Mouse (Mus musculus): ENCODE results near the gene Iqcf3. TPM values are rescaled to one million over a fixed set of nuclear protein-coding genes. Genes with fewer than 3 reads are reported as not detected.

Gene Iqcf3
- total and polyA plus RNA-seq, 2 experiments from 2014 or later = not detected

DNA sequence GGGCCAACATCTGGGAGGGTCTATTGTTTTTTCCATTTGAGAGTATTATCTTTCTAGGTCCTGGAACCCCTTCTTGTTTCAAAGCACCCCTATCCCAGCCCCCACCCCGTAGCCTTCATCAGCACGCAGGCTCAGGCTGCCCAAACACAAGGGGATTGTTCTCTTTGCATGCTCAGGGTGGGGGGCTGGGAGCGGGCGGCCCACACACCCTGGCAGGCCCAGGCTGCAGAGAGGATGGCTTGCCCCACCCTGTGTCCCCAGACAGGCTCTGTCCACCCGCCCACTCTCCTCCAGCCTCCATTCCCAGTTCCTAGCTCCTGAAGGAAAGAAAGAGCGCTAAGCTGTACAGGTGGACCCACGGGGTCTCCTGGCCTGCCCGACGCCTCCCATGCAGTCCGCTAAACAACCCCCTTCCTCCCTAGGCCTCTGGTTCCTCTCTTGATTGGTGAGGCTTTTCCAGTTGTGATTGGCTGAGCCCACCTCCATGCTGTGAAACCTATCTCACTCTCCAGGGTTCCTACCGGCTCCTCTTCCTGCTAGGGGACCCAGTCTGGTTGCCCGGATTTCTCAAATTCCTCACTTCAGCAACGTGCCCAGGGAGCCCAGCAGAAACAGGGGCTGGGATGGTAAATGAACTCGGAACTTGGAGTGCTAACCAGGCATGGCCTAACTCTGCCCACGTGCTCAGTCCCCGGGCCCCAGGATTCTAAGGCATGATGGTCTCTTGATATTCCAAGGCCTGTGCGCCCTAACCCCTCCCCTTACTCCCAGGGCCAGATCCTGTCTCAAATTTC, 106.3 kb downstream of the Iqcf3 start:
- Histone ChIP-seq H3K4me2 (ENCODE audit: low read depth, low read length, poor library complexity, severe bottlenecking) (peak overlapping the region; percentile 85), H3K4me1 (ENCODE audit: insufficient read depth, low read length) (peaks cover 37% of the 10 kb centered on the region), H3K9me3 (ENCODE audit: low read length) (no peaks in the 10 kb centered on the region), H3K27ac (ENCODE audit: low read depth, low read length) (peak overlapping the region; percentile 89), H3K36me3 (ENCODE audit: insufficient read depth, low read length) (peaks cover 8% of the 10 kb centered on the region; the same call in 1 of the 2 replicates), H3K9ac (replicated peaks; ENCODE audit: low read length, poor library complexity, severe bottlenecking) (peak overlapping the region; percentile 96), H3K27me3 (ENCODE audit: insufficient read depth, low read length) (no peaks in the 10 kb centered on the region), H3K4me3 (ENCODE audit: low read depth, low read length) (peak overlapping the region; percentile 65)
- WGBS = 6% methylated on average over 17 of the region's 17 CpGs
- peak; percentile 33; the same call in 1 of the 2 replicates for ATAC-seq (ENCODE audit: low FRiP score)
- peak; percentile 72 for DNase-seq (ENCODE audit: low spot score)
- no peak for TF ChIP-seq CTCF (IDR thresholded peaks at IDR 0.05)

DNA sequence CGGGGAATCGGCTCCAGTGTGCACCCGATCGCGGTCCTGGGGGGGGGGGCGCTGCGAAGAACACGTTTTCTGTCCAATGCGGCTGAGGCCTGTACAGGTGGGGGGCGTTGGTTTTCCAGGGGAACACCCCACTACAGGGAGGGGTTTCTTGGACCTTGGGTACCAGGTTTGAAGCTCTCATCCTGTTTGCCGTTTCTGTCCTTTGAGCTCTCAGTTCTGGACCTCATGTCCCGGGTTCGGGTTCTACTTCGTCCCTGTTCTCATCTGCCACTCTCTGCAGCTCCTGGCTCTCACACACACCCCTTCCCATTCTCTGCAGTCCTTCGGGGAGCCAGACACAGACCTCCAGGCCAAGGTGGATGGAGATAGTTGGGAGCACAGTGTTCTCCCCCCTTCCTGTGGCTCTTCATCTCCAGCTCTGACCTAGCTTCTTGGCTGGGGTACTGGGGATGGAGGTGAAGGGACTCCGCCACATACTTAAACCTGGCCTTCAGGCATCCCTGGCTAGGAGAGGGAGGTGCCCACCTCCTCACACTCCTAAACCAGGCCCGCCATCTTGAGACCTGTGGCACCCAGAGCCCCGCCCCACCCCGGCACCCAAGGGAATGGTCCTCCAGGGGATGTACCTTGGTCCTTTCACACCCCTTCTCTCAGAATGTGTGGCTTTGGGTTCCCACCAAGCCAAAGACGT, 107.2 kb downstream of the Iqcf3 start:
- Histone ChIP-seq H3K4me3 (ENCODE audit: low read depth, low read length) (peak overlapping the region; percentile 65), H3K4me2 (ENCODE audit: low read depth, low read length, poor library complexity, severe bottlenecking) (peak overlapping the region; percentile 85), H3K27ac (ENCODE audit: low read depth, low read length) (peak overlapping the region; percentile 89), H3K27me3 (ENCODE audit: insufficient read depth, low read length) (no peaks in the 10 kb centered on the region), H3K4me1 (ENCODE audit: insufficient read depth, low read length) (peaks cover 37% of the 10 kb centered on the region), H3K36me3 (ENCODE audit: insufficient read depth, low read length) (peaks cover 5% of the 10 kb centered on the region; the same call in 1 of the 2 replicates), H3K9me3 (ENCODE audit: low read length) (no peaks in the 10 kb centered on the region), H3K9ac (replicated peaks; ENCODE audit: low read length, poor library complexity, severe bottlenecking) (peak overlapping the region; percentile 96)
- 0% methylated on average over 15 of the region's 20 CpGs for WGBS
- no peak for TF ChIP-seq CTCF (IDR thresholded peaks at IDR 0.05)
- ATAC-seq (ENCODE audit: low FRiP score) (peak; percentile 13; the same call in 1 of the 2 replicates), DNase-seq (ENCODE audit: low spot score) (peak; percentile 50)

GRCm38 (mm10) chr9:106453271-106454070, 108.0 kb downstream of the Iqcf3 start, which contains the start of gene Pcbp4:
Gene Pcbp4 (plus strand): TSS chr9:106453291.
- peaks cover 37% of the 10 kb centered on the region for H3K4me1 ChIP-seq (ENCODE audit: insufficient read depth, low read length)
- H3K4me3 ChIP-seq (ENCODE audit: low read depth, low read length) = peak within 1 kb of the TSS; percentile 65
- no peaks in the 10 kb centered on the region for H3K27me3 ChIP-seq (ENCODE audit: insufficient read depth, low read length)
- peak within 1 kb of the TSS; percentile 85 for H3K4me2 ChIP-seq (ENCODE audit: low read depth, low read length, poor library complexity, severe bottlenecking)
- DNase-seq (ENCODE audit: low spot score) (peak; percentile 67), ATAC-seq (ENCODE audit: low FRiP score) (peak; percentile 50)
- H3K9ac ChIP-seq (replicated peaks; ENCODE audit: low read length, poor library complexity, severe bottlenecking) = peak within 1 kb of the TSS; percentile 96
- H3K9me3 ChIP-seq (ENCODE audit: low read length) = no peaks in the 10 kb centered on the region
- no peak for TF ChIP-seq CTCF (IDR thresholded peaks at IDR 0.05)
- H3K36me3 ChIP-seq (ENCODE audit: insufficient read depth, low read length) = peaks cover 5% of the 10 kb centered on the region; the same call in 1 of the 2 replicates
- peak within 1 kb of the TSS; percentile 89 for H3K27ac ChIP-seq (ENCODE audit: low read depth, low read length)
- WGBS = 1% methylated on average over 32 of the region's 74 CpGs

Other genes starting within 250 kb of the Iqcf3 start
- gene Dusp7, start 193.0 kb downstream of the Iqcf3 start, total RNA-seq (2014; rRNA removed) = 62.9 and 79.2 TPM in 2 replicates
- gene Dusp7, start 193.0 kb downstream of the Iqcf3 start, polyA plus RNA-seq (2015; fragmentation: Nextera tagmentation; extraction: Ambion mirVana) = 18.4 and 19.4 TPM in 2 replicates
- gene Rpl29, start 132.2 kb downstream of the Iqcf3 start, total RNA-seq (2014; rRNA removed) = 795 and 936 TPM in 2 replicates
- gene Rpl29, start 132.2 kb downstream of the Iqcf3 start, polyA plus RNA-seq (2015; fragmentation: Nextera tagmentation; extraction: Ambion mirVana) = 645 TPM in 2 replicates
- 11.4 and 22.6 TPM in 2 replicates for gene Acy1, start 123.3 kb downstream of the Iqcf3 start, total RNA-seq (2014; rRNA removed)
- gene Acy1, start 123.3 kb downstream of the Iqcf3 start, polyA plus RNA-seq (2015; fragmentation: Nextera tagmentation; extraction: Ambion mirVana) = 13.3 and 17.0 TPM in 2 replicates
- 16.2 and 18.4 TPM in 2 replicates for gene Abhd14b, start 114.2 kb downstream of the Iqcf3 start, total RNA-seq (2014; rRNA removed)
- 12.6 and 13.8 TPM in 2 replicates for gene Abhd14b, start 114.2 kb downstream of the Iqcf3 start, polyA plus RNA-seq (2015; fragmentation: Nextera tagmentation; extraction: Ambion mirVana)
- gene Abhd14a, start 114.0 kb downstream of the Iqcf3 start, total RNA-seq (2014; rRNA removed) = 69.8 and 73.8 TPM in 2 replicates
- gene Abhd14a, start 114.0 kb downstream of the Iqcf3 start, polyA plus RNA-seq (2015; fragmentation: Nextera tagmentation; extraction: Ambion mirVana) = 72.3 and 74.5 TPM in 2 replicates
- 543 and 647 TPM in 2 replicates for gene Pcbp4, start 108.3 kb downstream of the Iqcf3 start, total RNA-seq (2014; rRNA removed)
- gene Pcbp4, start 108.3 kb downstream of the Iqcf3 start, polyA plus RNA-seq (2015; fragmentation: Nextera tagmentation; extraction: Ambion mirVana) = 242 and 248 TPM in 2 replicates
- gene Gpr62, start 95.7 kb downstream of the Iqcf3 start, total RNA-seq (2014; rRNA removed) = 1.8 and 2.2 TPM in 2 replicates
- 2.9 and 3.1 TPM in 2 replicates for gene Gpr62, start 95.7 kb downstream of the Iqcf3 start, polyA plus RNA-seq (2015; fragmentation: Nextera tagmentation; extraction: Ambion mirVana)
- gene Rrp9, start 85.7 kb downstream of the Iqcf3 start, total RNA-seq (2014; rRNA removed) = 32.9 and 34.1 TPM in 2 replicates
- 33.7 and 38.3 TPM in 2 replicates for gene Rrp9, start 85.7 kb downstream of the Iqcf3 start, polyA plus RNA-seq (2015; fragmentation: Nextera tagmentation; extraction: Ambion mirVana)
- 2.3 and 3.4 TPM in 2 replicates for gene Parp3, start 84.7 kb downstream of the Iqcf3 start, total RNA-seq (2014; rRNA removed)
- 2.4 and 2.5 TPM in 2 replicates for gene Parp3, start 84.7 kb downstream of the Iqcf3 start, polyA plus RNA-seq (2015; fragmentation: Nextera tagmentation; extraction: Ambion mirVana)
- gene Iqcf1, start 61.7 kb downstream of the Iqcf3 start, total RNA-seq (2014; rRNA removed) = not detected in 2 replicates
- not detected in 2 replicates for gene Iqcf1, start 61.7 kb downstream of the Iqcf3 start, polyA plus RNA-seq (2015; fragmentation: Nextera tagmentation; extraction: Ambion mirVana)
- gene Iqcf5, start 47.1 kb downstream of the Iqcf3 start, total RNA-seq (2014; rRNA removed) = not detected in 2 replicates
- gene Iqcf5, start 47.1 kb downstream of the Iqcf3 start, polyA plus RNA-seq (2015; fragmentation: Nextera tagmentation; extraction: Ambion mirVana) = not detected in 2 replicates
- gene Iqcf4, start 9.4 kb upstream of the Iqcf3 start, total RNA-seq (2014; rRNA removed) = not detected in 2 replicates
- not detected in 2 replicates for gene Iqcf4, start 9.4 kb upstream of the Iqcf3 start, polyA plus RNA-seq (2015; fragmentation: Nextera tagmentation; extraction: Ambion mirVana)
- not detected in 2 replicates for gene Iqcf6, start 65.0 kb upstream of the Iqcf3 start, total RNA-seq (2014; rRNA removed)
- gene Iqcf6, start 65.0 kb upstream of the Iqcf3 start, polyA plus RNA-seq (2015; fragmentation: Nextera tagmentation; extraction: Ambion mirVana) = not detected in 2 replicates
- gene Grm2, start 94.5 kb upstream of the Iqcf3 start, total RNA-seq (2014; rRNA removed) = 22.1 and 23.0 TPM in 2 replicates
- 24.2 and 24.7 TPM in 2 replicates for gene Grm2, start 94.5 kb upstream of the Iqcf3 start, polyA plus RNA-seq (2015; fragmentation: Nextera tagmentation; extraction: Ambion mirVana)
- 74.9 and 82.7 TPM in 2 replicates for gene Tex264, start 124.3 kb upstream of the Iqcf3 start, total RNA-seq (2014; rRNA removed)
- 87.4 and 101 TPM in 2 replicates for gene Tex264, start 124.3 kb upstream of the Iqcf3 start, polyA plus RNA-seq (2015; fragmentation: Nextera tagmentation; extraction: Ambion mirVana)
- 24.9 and 25.5 TPM in 2 replicates for gene Rad54l2, start 227.6 kb upstream of the Iqcf3 start, total RNA-seq (2014; rRNA removed)
- gene Rad54l2, start 227.6 kb upstream of the Iqcf3 start, polyA plus RNA-seq (2015; fragmentation: Nextera tagmentation; extraction: Ambion mirVana) = 3.0 and 4.6 TPM in 2 replicates